Comparison of ENCODE assay signal across 1 mouse cellular context in genomic region chr15:83282397-83282796, GRCm38 (mm10).
TF ChIP-seq lines count a peak whose summit lies in the region.

No protein-coding gene starts in this region.

TF ChIP-seq in MEL, 35 proteins besides CTCF, POLR2A, EP300 and RAD21:
- TF ChIP-seq USF2 (IDR thresholded peaks at IDR 0.05; ENCODE audit: borderline replicate concordance in 1 of 2, insufficient read depth in 1 of 2, low read depth in 1 of 2, low read length in 2 of 2) (no peak), SMC3 (IDR thresholded peaks at IDR 0.05; ENCODE audit: low read depth, low read length) (no peak), ZKSCAN1 (IDR thresholded peaks at IDR 0.05; ENCODE audit: low read depth, low read length) (no peak), MAX (IDR thresholded peaks at IDR 0.05; ENCODE audit: low read length) (no peak), TAL1 (IDR thresholded peaks at IDR 0.05; ENCODE audit: low read length) (no peak), POLR2AphosphoS5 (IDR thresholded peaks at IDR 0.05; ENCODE audit: borderline replicate concordance, low read depth, low read length) (no peak), HCFC1 (IDR thresholded peaks at IDR 0.05; ENCODE audit: low read depth, low read length) (peak; percentile 83), BHLHE40 (IDR thresholded peaks at IDR 0.05; ENCODE audit: borderline replicate concordance, low read depth, low read length) (no peak)
